Mouse (Mus musculus): Measurements from ENCODE around the gene Nkx2-5.

Nkx2-5 gene

GRCm38 (mm10) chr17:26844909-26845148 lies at the start of gene Nkx2-5:
Nkx2-5 (minus strand) TSS chr17:26845009.
- in situ Hi-C loops (cut with MboI, MseI) = loop anchor here in 1 of 2 experiments (10.0 kb wide), 1 partner anchor 1150 kb away; no protein-coding TSS in a partner anchor

GRCm38 (mm10) chr17:26894342-26894741 lies 49.5 kb upstream of the Nkx2-5 start:
- in situ Hi-C loops (cut with MboI, MseI) = loop anchor here in 1 of 2 experiments (10.0 kb wide), 1 partner anchor 170 kb away; no protein-coding TSS in a partner anchor

- in situ Hi-C loops (cut with MboI, MseI) = loop anchor here in 1 of 2 experiments (10.0 kb wide), 1 partner anchor 169 kb away; no protein-coding TSS in a partner anchor
Observed at GRCm38 (mm10) chr17:26893492-26893891, 48.7 kb upstream of the Nkx2-5 start.

- in situ Hi-C loops (cut with MboI, MseI) = loop anchor here in 1 of 2 experiments (10.0 kb wide), 1 partner anchor 168 kb away; no protein-coding TSS in a partner anchor
Observed at GRCm38 (mm10) chr17:26892635-26893375, 48.0 kb upstream of the Nkx2-5 start.

- in situ Hi-C loops (cut with MboI, MseI) = loop anchor here (5.0 to 10.0 kb wide), 2 partner anchors 93 to 186 kb away; no protein-coding TSS in a partner anchor
Observed at GRCm38 (mm10) chr17:26887926-26888325, 43.1 kb upstream of the Nkx2-5 start.

GRCm38 (mm10) chr17:26886047-26886749 lies 41.4 kb upstream of the Nkx2-5 start:
- in situ Hi-C loops (cut with MboI, MseI) = loop anchor here (5.0 to 10.0 kb wide), 2 partner anchors 91 to 184 kb away; no protein-coding TSS in a partner anchor

- in situ Hi-C loops (cut with MboI, MseI) = loop anchor here (5.0 to 10.0 kb wide), 3 partner anchors 90 to 418 kb away; no protein-coding TSS in a partner anchor
Observed at GRCm38 (mm10) chr17:26884995-26885926, 40.5 kb upstream of the Nkx2-5 start.

- in situ Hi-C loops (cut with MboI, MseI) = loop anchor here in 1 of 2 experiments (5.0 to 10.0 kb wide), 2 partner anchors 89 to 416 kb away; no protein-coding TSS in a partner anchor
Observed at GRCm38 (mm10) chr17:26883585-26883984, 38.8 kb upstream of the Nkx2-5 start.

- in situ Hi-C loops (cut with MboI, MseI) = loop anchor here in 1 of 2 experiments (5.0 to 10.0 kb wide), 2 partner anchors 88 to 415 kb away; no protein-coding TSS in a partner anchor
Observed at GRCm38 (mm10) chr17:26882706-26883105, 37.9 kb upstream of the Nkx2-5 start.

- in situ Hi-C loops (cut with MboI, MseI) = no loop called here
Observed at GRCm38 (mm10) chr17:26879235-26879634, 34.4 kb upstream of the Nkx2-5 start.

GRCm38 (mm10) chr17:26877927-26878326 lies 33.1 kb upstream of the Nkx2-5 start:
- in situ Hi-C loops (cut with MboI, MseI) = no loop called here

- in situ Hi-C loops (cut with MboI, MseI) = loop anchor here in 1 of 2 experiments (5.0 to 25.0 kb wide), 3 partner anchors 67 to 638 kb away; partner anchors contain the start of gene Grm4
Observed at GRCm38 (mm10) chr17:26874542-26874941, 29.7 kb upstream of the Nkx2-5 start.

GRCm38 (mm10) chr17:26873502-26873901 lies 28.7 kb upstream of the Nkx2-5 start:
- in situ Hi-C loops (cut with MboI, MseI) = loop anchor here in 1 of 2 experiments (5.0 to 25.0 kb wide), 3 partner anchors 66 to 639 kb away; partner anchors contain the start of gene Grm4

- in situ Hi-C loops (cut with MboI, MseI) = loop anchor here in 1 of 2 experiments (5.0 to 25.0 kb wide), 3 partner anchors 66 to 639 kb away; partner anchors contain the start of gene Grm4
Observed at GRCm38 (mm10) chr17:26872870-26873269, 28.1 kb upstream of the Nkx2-5 start.

GRCm38 (mm10) chr17:26868756-26869155 lies 23.9 kb upstream of the Nkx2-5 start:
- in situ Hi-C loops (cut with MboI, MseI) = loop anchor here in 1 of 2 experiments (25.0 kb wide), 2 partner anchors 419 to 644 kb away; partner anchors contain the start of gene Grm4

- in situ Hi-C loops (cut with MboI, MseI) = loop anchor here in 1 of 2 experiments (25.0 kb wide), 2 partner anchors 422 to 647 kb away; partner anchors contain the start of gene Grm4
Observed at GRCm38 (mm10) chr17:26865156-26865555, 20.3 kb upstream of the Nkx2-5 start.

GRCm38 (mm10) chr17:26864343-26864742 lies 19.5 kb upstream of the Nkx2-5 start:
- in situ Hi-C loops (cut with MboI, MseI) = loop anchor here in 1 of 2 experiments (25.0 kb wide), 2 partner anchors 423 to 648 kb away; partner anchors contain the start of gene Grm4

- in situ Hi-C loops (cut with MboI, MseI) = loop anchor here in 1 of 2 experiments (25.0 kb wide), 2 partner anchors 426 to 651 kb away; partner anchors contain the start of gene Grm4
Observed at GRCm38 (mm10) chr17:26861793-26862192, 17.0 kb upstream of the Nkx2-5 start.

- in situ Hi-C loops (cut with MboI, MseI) = loop anchor here in 1 of 2 experiments (25.0 kb wide), 2 partner anchors 426 to 651 kb away; partner anchors contain the start of gene Grm4
Observed at GRCm38 (mm10) chr17:26861383-26861782, 16.6 kb upstream of the Nkx2-5 start.

- in situ Hi-C loops (cut with MboI, MseI) = loop anchor here in 1 of 2 experiments (25.0 kb wide), 2 partner anchors 426 to 651 kb away; partner anchors contain the start of gene Grm4
Observed at GRCm38 (mm10) chr17:26860906-26861305, 16.1 kb upstream of the Nkx2-5 start.

All from T-helper 17 cell (primary cell).